Mouse (Mus musculus): ENCODE measurements at regions not wholly inside any gene's neighbourhood (a gene's known extent, or its start where the extent isn't known, plus 50 kb on each side); places are given as distances from the start of the nearest gene placed in this dataset.

GRCm38 (mm10) chr2:56257044-56257954, 821.5 kb downstream of the Kcnj3 start:
- peak; percentile 92 for ATAC-seq (replicated peaks; ENCODE audit: low FRiP score)
- Histone ChIP-seq H3K27ac (ENCODE audit: low read depth, low read length) (peak overlapping the region; percentile 26; the same call in 1 of the 2 replicates), H3K4me2 (ENCODE audit: low read depth, low read length, severe bottlenecking) (no peak overlapping the region)

GRCm38 (mm10) chr2:56304920-56305319, 818.9 kb downstream of the Nr4a2 start:
- Histone ChIP-seq H3K27me3 (ENCODE audit: control insufficient read depth, insufficient read depth, low read length) (no peaks in the 10 kb centered on the region), H3K9ac (ENCODE audit: low read length) (no peak overlapping the region), H3K4me2 (ENCODE audit: low read depth, low read length, severe bottlenecking) (no peak overlapping the region), H3K36me3 (ENCODE audit: control insufficient read depth, insufficient read depth, low read length) (no peaks in the 10 kb centered on the region), H3K9me3 (ENCODE audit: control insufficient read depth, low read length) (no peaks in the 10 kb centered on the region), H3K4me1 (replicated peaks; ENCODE audit: control insufficient read depth, insufficient read depth, low read length) (no peaks in the 10 kb centered on the region), H3K4me3 (ENCODE audit: low read depth, low read length) (no peak overlapping the region), H3K27ac (ENCODE audit: low read depth, low read length) (no peak overlapping the region)
- no peak for DNase-seq (ENCODE audit: low spot score)
- 90% methylated on average over 2 of the region's 2 CpGs for WGBS
- ATAC-seq (replicated peaks; ENCODE audit: low FRiP score), result no peak

More at GRCm38 (mm10) chr2:56257044-56257954, 821.5 kb downstream of the Kcnj3 start:
- Histone ChIP-seq H3K36me3 (ENCODE audit: control insufficient read depth, insufficient read depth, low read length) (no peaks in the 10 kb centered on the region), H3K4me3 (ENCODE audit: low read depth, low read length) (no peak overlapping the region), H3K9me3 (ENCODE audit: control insufficient read depth, low read length) (no peaks in the 10 kb centered on the region), H3K4me1 (replicated peaks; ENCODE audit: control insufficient read depth, insufficient read depth, low read length) (no peaks in the 10 kb centered on the region), H3K27me3 (ENCODE audit: control insufficient read depth, insufficient read depth, low read length) (no peaks in the 10 kb centered on the region), H3K9ac (ENCODE audit: low read length) (no peak overlapping the region)
- WGBS, result 53% methylated on average over 10 of the region's 10 CpGs
- peak; percentile 48 for DNase-seq (ENCODE audit: low spot score)

GRCm38 (mm10) chr2:56321692-56322091, 802.1 kb downstream of the Nr4a2 start:
- no peaks in the 10 kb centered on the region for H3K36me3 ChIP-seq (ENCODE audit: control insufficient read depth, insufficient read depth, low read length)
- ATAC-seq (replicated peaks; ENCODE audit: low FRiP score) (peak; percentile 58), DNase-seq (ENCODE audit: low spot score) (no peak)

GRCm38 (mm10) chr2:56322508-56322907, 801.3 kb downstream of the Nr4a2 start:
- Histone ChIP-seq H3K36me3 (ENCODE audit: control insufficient read depth, insufficient read depth, low read length) (no peaks in the 10 kb centered on the region), H3K4me3 (ENCODE audit: low read depth, low read length) (no peak overlapping the region), H3K9me3 (ENCODE audit: control insufficient read depth, low read length) (no peaks in the 10 kb centered on the region), H3K9ac (ENCODE audit: low read length) (no peak overlapping the region), H3K27ac (ENCODE audit: low read depth, low read length) (no peak overlapping the region), H3K4me2 (ENCODE audit: low read depth, low read length, severe bottlenecking) (no peak overlapping the region), H3K27me3 (ENCODE audit: control insufficient read depth, insufficient read depth, low read length) (no peaks in the 10 kb centered on the region), H3K4me1 (replicated peaks; ENCODE audit: control insufficient read depth, insufficient read depth, low read length) (no peaks in the 10 kb centered on the region)
- ATAC-seq (replicated peaks; ENCODE audit: low FRiP score) (no peak; the same call in 1 of the 2 replicates), DNase-seq (ENCODE audit: low spot score) (no peak)
- WGBS, result 72% methylated on average over 5 of the region's 5 CpGs

More at GRCm38 (mm10) chr2:56321692-56322091, 802.1 kb downstream of the Nr4a2 start:
- Histone ChIP-seq H3K27ac (ENCODE audit: low read depth, low read length) (no peak overlapping the region), H3K4me3 (ENCODE audit: low read depth, low read length) (no peak overlapping the region), H3K4me1 (replicated peaks; ENCODE audit: control insufficient read depth, insufficient read depth, low read length) (no peaks in the 10 kb centered on the region), H3K27me3 (ENCODE audit: control insufficient read depth, insufficient read depth, low read length) (no peaks in the 10 kb centered on the region), H3K9me3 (ENCODE audit: control insufficient read depth, low read length) (no peaks in the 10 kb centered on the region), H3K9ac (ENCODE audit: low read length) (no peak overlapping the region), H3K4me2 (ENCODE audit: low read depth, low read length, severe bottlenecking) (no peak overlapping the region)
- 44% methylated on average over 7 of the region's 7 CpGs for WGBS

GRCm38 (mm10) chr2:56335974-56336373, 787.8 kb downstream of the Nr4a2 start:
- no peaks in the 10 kb centered on the region for H3K36me3 ChIP-seq (ENCODE audit: control insufficient read depth, insufficient read depth, low read length)
- no peak overlapping the region for H3K9ac ChIP-seq (ENCODE audit: low read length)
- DNase-seq (ENCODE audit: low spot score) (no peak), ATAC-seq (replicated peaks; ENCODE audit: low FRiP score) (peak; percentile 36)
- no peak overlapping the region for H3K27ac ChIP-seq (ENCODE audit: low read depth, low read length)
- 61% methylated on average over 7 of the region's 7 CpGs for WGBS
- no peaks in the 10 kb centered on the region for H3K9me3 ChIP-seq (ENCODE audit: control insufficient read depth, low read length)
- no peaks in the 10 kb centered on the region for H3K27me3 ChIP-seq (ENCODE audit: control insufficient read depth, insufficient read depth, low read length)
- no peak overlapping the region for H3K4me2 ChIP-seq (ENCODE audit: low read depth, low read length, severe bottlenecking)
- H3K4me1 ChIP-seq (replicated peaks; ENCODE audit: control insufficient read depth, insufficient read depth, low read length), result no peaks in the 10 kb centered on the region
- H3K4me3 ChIP-seq (ENCODE audit: low read depth, low read length), result no peak overlapping the region

GRCm38 (mm10) chr2:56364065-56364464, 759.7 kb downstream of the Nr4a2 start:
- no peaks in the 10 kb centered on the region for H3K4me1 ChIP-seq (replicated peaks; ENCODE audit: control insufficient read depth, insufficient read depth, low read length)
- DNase-seq (ENCODE audit: low spot score) (no peak), ATAC-seq (replicated peaks; ENCODE audit: low FRiP score) (no peak)
- H3K4me3 ChIP-seq (ENCODE audit: low read depth, low read length), result no peak overlapping the region
- H3K27me3 ChIP-seq (ENCODE audit: control insufficient read depth, insufficient read depth, low read length), result no peaks in the 10 kb centered on the region
- H3K27ac ChIP-seq (ENCODE audit: low read depth, low read length), result no peak overlapping the region
- no peaks in the 10 kb centered on the region for H3K9me3 ChIP-seq (ENCODE audit: control insufficient read depth, low read length)
- 82% methylated on average over 3 of the region's 3 CpGs for WGBS
- H3K36me3 ChIP-seq (ENCODE audit: control insufficient read depth, insufficient read depth, low read length), result no peaks in the 10 kb centered on the region
- H3K9ac ChIP-seq (ENCODE audit: low read length), result no peak overlapping the region
- no peak overlapping the region for H3K4me2 ChIP-seq (ENCODE audit: low read depth, low read length, severe bottlenecking)
